Mouse (Mus musculus): ENCODE data around the gene Rasl10a. TPM values are rescaled to one million over a fixed set of nuclear protein-coding genes. Genes with fewer than 3 reads are reported as not detected.

The Rasl10a gene
- polyA plus RNA-seq, 1 experiment from 2014 or later: 0.45 TPM

GRCm38 (mm10) chr11:5096480-5097020 is 38.6 kb downstream of the Rasl10a start:
- H3K9ac ChIP-seq (ENCODE audit: low read length): peak overlapping the region; percentile 48; the same call in 1 of the 2 replicates
- ATAC-seq (ENCODE audit: low read depth): no peak
- 44% methylated on average over 8 of the region's 8 CpGs for WGBS

DNA sequence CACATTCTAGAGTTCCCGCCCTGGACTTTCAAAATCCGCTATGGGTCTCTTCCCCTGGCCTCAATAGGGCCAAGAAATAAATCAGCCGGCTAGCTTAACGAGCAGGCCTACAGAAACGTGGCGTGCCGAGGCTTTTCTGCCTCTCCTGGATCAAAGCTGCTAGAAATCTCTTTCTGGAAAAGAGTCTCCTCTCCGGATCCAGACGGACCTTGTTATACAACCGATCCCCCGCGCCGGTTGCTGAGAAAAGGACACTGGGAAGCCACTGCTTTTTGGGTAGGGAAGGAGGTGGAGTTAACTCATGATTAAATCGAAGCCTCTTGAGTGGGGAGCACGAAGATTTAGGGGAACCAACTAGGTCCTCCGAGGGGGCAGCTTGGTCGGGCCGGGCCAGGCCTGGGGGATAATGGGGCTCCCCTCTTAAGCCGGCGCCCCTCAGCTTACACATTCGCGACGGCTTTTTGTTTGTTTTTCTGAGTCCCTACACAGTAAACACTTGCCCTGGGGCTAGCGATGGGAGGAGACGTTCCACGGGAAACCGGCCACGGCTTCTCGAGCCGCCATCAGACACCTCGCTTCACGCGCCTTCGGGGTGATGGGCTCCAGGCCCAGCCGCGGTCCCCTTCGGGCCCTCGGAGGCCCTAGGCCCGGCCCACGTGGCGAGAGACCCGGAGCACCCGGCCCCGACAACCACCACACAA is 40.3 kb downstream of the Rasl10a start:
- Histone ChIP-seq H3K9me3 (ENCODE audit: control insufficient read depth, low read length) (no peaks in the 10 kb centered on the region), H3K4me1 (replicated peaks; ENCODE audit: control insufficient read depth, insufficient read depth, low read length) (peaks cover 23% of the 10 kb centered on the region), H3K4me3 (ENCODE audit: low read length) (peak overlapping the region; percentile 99), H3K36me3 (ENCODE audit: control insufficient read depth, insufficient read depth, low read length) (no peaks in the 10 kb centered on the region; the same call in 1 of the 2 replicates), H3K27me3 (ENCODE audit: control insufficient read depth, insufficient read depth, low read depth, low read length) (no peaks in the 10 kb centered on the region), H3K27ac (ENCODE audit: low read length) (peak overlapping the region; percentile 98), H3K4me2 (ENCODE audit: low read depth, low read length) (peak overlapping the region; percentile 91), H3K9ac (ENCODE audit: low read length) (peak overlapping the region; percentile 99)
- WGBS: under 1% methylated on average over 44 of the region's 44 CpGs
- ATAC-seq (ENCODE audit: low read depth): no peak

More at GRCm38 (mm10) chr11:5096480-5097020, 38.6 kb downstream of the Rasl10a start:
- H3K27me3 ChIP-seq (ENCODE audit: control insufficient read depth, insufficient read depth, low read depth, low read length): no peaks in the 10 kb centered on the region
- H3K4me1 ChIP-seq (replicated peaks; ENCODE audit: control insufficient read depth, insufficient read depth, low read length): peaks cover 23% of the 10 kb centered on the region
- no peaks in the 10 kb centered on the region for H3K9me3 ChIP-seq (ENCODE audit: control insufficient read depth, low read length)
- peaks cover 6% of the 10 kb centered on the region for H3K36me3 ChIP-seq (ENCODE audit: control insufficient read depth, insufficient read depth, low read length)
- no peak overlapping the region for H3K27ac ChIP-seq (ENCODE audit: low read length)
- peak overlapping the region; percentile 91 for H3K4me2 ChIP-seq (ENCODE audit: low read depth, low read length)
- H3K4me3 ChIP-seq (ENCODE audit: low read length): peak overlapping the region; percentile 99

- Histone ChIP-seq H3K4me2 (ENCODE audit: low read depth, low read length) (peak within 1 kb of the TSS; percentile 92), H3K27ac (ENCODE audit: low read length) (peak within 1 kb of the TSS; percentile 98), H3K27me3 (ENCODE audit: control insufficient read depth, insufficient read depth, low read depth, low read length) (no peaks in the 10 kb centered on the region), H3K9me3 (ENCODE audit: control insufficient read depth, low read length) (no peaks in the 10 kb centered on the region), H3K4me3 (ENCODE audit: low read length) (peak within 1 kb of the TSS; percentile 99), H3K4me1 (replicated peaks; ENCODE audit: control insufficient read depth, insufficient read depth, low read length) (peaks cover 23% of the 10 kb centered on the region), H3K9ac (ENCODE audit: low read length) (peak within 1 kb of the TSS; percentile 99), H3K36me3 (ENCODE audit: control insufficient read depth, insufficient read depth, low read length) (no peaks in the 10 kb centered on the region)
- ATAC-seq (ENCODE audit: low read depth): peak; percentile 91
- under 1% methylated on average over 87 of the region's 92 CpGs for WGBS
Measured at GRCm38 (mm10) chr11:5098736-5099542, 41.0 kb downstream of the Rasl10a start, which contains the start of the genes Rhbdd3 and Ewsr1. TSS of gene Rhbdd3 (plus strand) at chr11:5098926. TSS of gene Ewsr1 (minus strand) at chr11:5099266.

DNA sequence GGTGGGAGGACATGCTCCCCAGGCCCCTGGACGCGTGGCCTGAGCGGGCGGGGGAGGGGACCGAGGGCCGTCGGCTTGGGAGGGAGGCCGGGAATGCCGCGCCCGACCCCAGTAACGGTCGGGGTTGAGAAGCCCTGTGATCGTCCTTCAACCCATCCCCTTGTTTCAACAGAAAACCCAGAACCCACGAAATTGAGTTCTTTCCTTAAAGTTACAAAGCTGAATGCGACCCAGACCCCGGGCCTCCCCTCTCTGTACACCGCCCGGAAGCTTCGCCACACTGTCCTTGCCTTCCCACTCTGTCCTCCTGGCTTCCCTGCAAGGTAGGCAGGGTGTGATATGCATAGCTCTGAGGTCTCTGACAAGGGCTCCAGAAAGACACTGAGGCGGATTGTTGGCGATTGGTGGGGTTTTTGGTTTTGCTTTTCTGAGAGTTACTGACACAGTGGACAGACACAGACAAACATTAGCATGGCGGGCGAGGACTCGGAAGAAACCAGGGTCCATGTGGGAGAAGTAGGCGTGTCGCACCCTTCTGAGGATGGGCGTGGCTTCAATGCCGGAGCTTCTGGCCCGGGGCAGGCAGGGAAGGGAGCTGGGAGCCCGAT is 41.8 kb downstream of the Rasl10a start:
- Histone ChIP-seq H3K9ac (ENCODE audit: low read length) (peak overlapping the region; percentile 99), H3K27me3 (ENCODE audit: control insufficient read depth, insufficient read depth, low read depth, low read length) (no peaks in the 10 kb centered on the region), H3K4me3 (ENCODE audit: low read length) (peak overlapping the region; percentile 99), H3K4me1 (replicated peaks; ENCODE audit: control insufficient read depth, insufficient read depth, low read length) (peaks cover 21% of the 10 kb centered on the region), H3K4me2 (ENCODE audit: low read depth, low read length) (peak overlapping the region; percentile 92), H3K27ac (ENCODE audit: low read length) (peak overlapping the region; percentile 98), H3K36me3 (ENCODE audit: control insufficient read depth, insufficient read depth, low read length) (no peaks in the 10 kb centered on the region), H3K9me3 (ENCODE audit: control insufficient read depth, low read length) (no peaks in the 10 kb centered on the region)
- peak; percentile 81 for ATAC-seq (ENCODE audit: low read depth)
- 0% methylated on average over 28 of the region's 31 CpGs for WGBS

DNA sequence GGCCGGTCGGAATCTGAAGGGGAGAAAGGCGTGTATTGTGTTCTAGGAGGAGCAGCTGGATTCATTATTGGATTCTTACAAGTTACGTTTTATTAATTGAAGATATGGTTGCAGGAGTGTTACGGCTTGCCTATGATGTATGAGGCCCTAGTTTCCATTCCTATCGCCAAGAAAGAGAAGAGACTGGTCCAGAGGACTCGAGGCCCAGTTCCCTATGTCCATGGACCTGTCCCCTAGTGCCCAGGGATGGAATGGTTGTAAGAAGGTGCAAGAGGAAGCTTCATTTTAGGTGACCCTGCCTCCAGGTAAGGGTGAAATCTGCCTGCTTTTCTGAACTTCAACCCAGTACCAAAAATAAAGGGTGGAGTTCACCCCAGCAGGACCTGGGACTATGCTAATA is 42.4 kb downstream of the Rasl10a start:
- Histone ChIP-seq H3K36me3 (ENCODE audit: control insufficient read depth, insufficient read depth, low read length) (no peaks in the 10 kb centered on the region), H3K4me2 (ENCODE audit: low read depth, low read length) (peak overlapping the region; percentile 92), H3K4me3 (ENCODE audit: low read length) (peak overlapping the region; percentile 99), H3K27me3 (ENCODE audit: control insufficient read depth, insufficient read depth, low read depth, low read length) (no peaks in the 10 kb centered on the region), H3K9ac (ENCODE audit: low read length) (peak overlapping the region; percentile 99), H3K4me1 (replicated peaks; ENCODE audit: control insufficient read depth, insufficient read depth, low read length) (peaks cover 21% of the 10 kb centered on the region), H3K9me3 (ENCODE audit: control insufficient read depth, low read length) (no peaks in the 10 kb centered on the region), H3K27ac (ENCODE audit: low read length) (peak overlapping the region; percentile 98)
- under 1% methylated on average over 7 of the region's 7 CpGs for WGBS
- ATAC-seq (ENCODE audit: low read depth): no peak

DNA sequence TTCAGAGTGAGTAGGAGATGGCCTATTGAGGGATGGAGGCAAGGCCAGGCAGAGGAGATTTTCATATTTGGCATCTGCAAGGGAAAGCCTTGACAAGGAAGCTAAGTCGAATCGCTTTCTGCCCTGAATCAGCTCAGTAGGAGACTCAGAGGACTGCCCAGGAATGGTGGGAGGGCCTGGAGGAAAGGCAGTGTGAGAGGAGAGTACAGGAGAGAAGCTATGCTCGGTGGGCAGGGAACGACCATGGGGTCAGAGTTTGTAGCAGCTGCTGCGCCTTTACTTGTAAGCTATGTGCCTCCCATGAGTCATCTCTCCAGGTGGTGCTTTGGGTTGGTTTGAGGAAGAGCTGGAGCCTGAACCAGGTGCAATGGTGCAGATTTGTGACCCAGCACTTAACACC is 42.9 kb downstream of the Rasl10a start:
- H3K4me1 ChIP-seq (replicated peaks; ENCODE audit: control insufficient read depth, insufficient read depth, low read length): peaks cover 21% of the 10 kb centered on the region
- no peaks in the 10 kb centered on the region for H3K9me3 ChIP-seq (ENCODE audit: control insufficient read depth, low read length)
- no peak overlapping the region for H3K27ac ChIP-seq (ENCODE audit: low read length)
- ATAC-seq (ENCODE audit: low read depth): no peak
- no peak overlapping the region for H3K9ac ChIP-seq (ENCODE audit: low read length)
- no peaks in the 10 kb centered on the region for H3K27me3 ChIP-seq (ENCODE audit: control insufficient read depth, insufficient read depth, low read depth, low read length)
- WGBS: 48% methylated on average over 5 of the region's 5 CpGs
- no peak overlapping the region for H3K4me3 ChIP-seq (ENCODE audit: low read length)
- H3K4me2 ChIP-seq (ENCODE audit: low read depth, low read length): peak overlapping the region; percentile 92
- no peaks in the 10 kb centered on the region for H3K36me3 ChIP-seq (ENCODE audit: control insufficient read depth, insufficient read depth, low read length)

GRCm38 (mm10) chr11:5101641-5102040 is 43.7 kb downstream of the Rasl10a start:
- H3K36me3 ChIP-seq (ENCODE audit: control insufficient read depth, insufficient read depth, low read length): no peaks in the 10 kb centered on the region
- no peak overlapping the region for H3K4me3 ChIP-seq (ENCODE audit: low read length)
- ATAC-seq (ENCODE audit: low read depth): no peak
- H3K4me2 ChIP-seq (ENCODE audit: low read depth, low read length): no peak overlapping the region
- peaks cover 17% of the 10 kb centered on the region for H3K4me1 ChIP-seq (replicated peaks; ENCODE audit: control insufficient read depth, insufficient read depth, low read length)
- WGBS: 75% methylated on average over 6 of the region's 6 CpGs
- no peaks in the 10 kb centered on the region for H3K9me3 ChIP-seq (ENCODE audit: control insufficient read depth, low read length)
- no peak overlapping the region for H3K27ac ChIP-seq (ENCODE audit: low read length)
- H3K27me3 ChIP-seq (ENCODE audit: control insufficient read depth, insufficient read depth, low read depth, low read length): no peaks in the 10 kb centered on the region
- no peak overlapping the region for H3K9ac ChIP-seq (ENCODE audit: low read length)

- Histone ChIP-seq H3K36me3 (ENCODE audit: control insufficient read depth, insufficient read depth, low read length) (no peaks in the 10 kb centered on the region), H3K4me2 (ENCODE audit: low read depth, low read length) (no peak overlapping the region), H3K4me3 (ENCODE audit: low read length) (no peak overlapping the region), H3K27ac (ENCODE audit: low read length) (no peak overlapping the region), H3K9ac (ENCODE audit: low read length) (no peak overlapping the region), H3K4me1 (replicated peaks; ENCODE audit: control insufficient read depth, insufficient read depth, low read length) (peaks cover 10% of the 10 kb centered on the region), H3K27me3 (ENCODE audit: control insufficient read depth, insufficient read depth, low read depth, low read length) (no peaks in the 10 kb centered on the region), H3K9me3 (ENCODE audit: control insufficient read depth, low read length) (no peaks in the 10 kb centered on the region)
- ATAC-seq (ENCODE audit: low read depth): no peak
- WGBS: 91% methylated on average over 7 of the region's 7 CpGs
Measured at GRCm38 (mm10) chr11:5102384-5102783, 44.5 kb downstream of the Rasl10a start.
